Mouse (Mus musculus) intestine, embryonic 14.5 days (tissue): ENCODE measurements around the gene Snapin. TPM values are rescaled to one million over a fixed set of nuclear protein-coding genes. Genes with fewer than 3 reads are reported as not detected.

Experiments
- ATAC-seq: fragments of 200-750 bp; cut with Nextera tagmentation; replicated peaks from 2 replicates; pipeline ENCODE4 v1.8.0; 2017; ENCODE audit warnings: low read depth, moderate number of reproducible peaks, moderate TSS enrichment, moderate library complexity; ENCODE audit not compliant: low FRiP score, low TSS enrichment
- DNase-seq: peaks from one replicate; pipeline ENCODE4 v3.0.0-alpha.2; 2018; ENCODE audit warnings: low spot score
- H3K27ac ChIP-seq: fragments of 300-500 bp; sonication (generic); 2 replicates; pipeline ENCODE4 v1.5.1; 2014; ENCODE audit warnings: low read depth, mild to moderate bottlenecking, control low read depth
- H3K27me3 ChIP-seq: fragments of 300-500 bp; sonication (generic); replicated peaks from 2 replicates; pipeline ENCODE4 v1.6.1; 2014; ENCODE audit warnings: low read length, control low read depth; ENCODE audit not compliant: control insufficient read depth, insufficient read depth
- H3K36me3 ChIP-seq: fragments of 300-500 bp; sonication (generic); 2 replicates; pipeline ENCODE4 v1.6.1; 2014; ENCODE audit warnings: low read length, control low read depth; ENCODE audit not compliant: control insufficient read depth, insufficient read depth
- H3K4me1 ChIP-seq: fragments of 300-500 bp; sonication (generic); replicated peaks from 2 replicates; pipeline ENCODE4 v1.6.1; 2014; ENCODE audit warnings: low read length, control low read depth, mixed read lengths; ENCODE audit not compliant: control insufficient read depth, insufficient read depth
- H3K4me2 ChIP-seq: fragments of 300-500 bp; sonication (generic); 2 replicates; pipeline ENCODE4 v1.6.1; 2014; ENCODE audit warnings: low read length
- H3K4me3 ChIP-seq: fragments of 300-500 bp; sonication (generic); 2 replicates; pipeline ENCODE4 v1.5.1; 2014; ENCODE audit warnings: low read depth, low read length, control low read depth, mixed read lengths
- H3K9ac ChIP-seq: fragments of 300-500 bp; sonication (generic); 2 replicates; pipeline ENCODE4 v1.6.1; 2014; ENCODE audit warnings: mild to moderate bottlenecking, low read length
- H3K9me3 ChIP-seq: fragments of 300-500 bp; sonication (generic); 2 replicates; pipeline ENCODE4 v1.6.1; 2016; ENCODE audit warnings: low read length, control low read depth; ENCODE audit not compliant: control insufficient read depth
- WGBS: fragments of 180-500 bp; shearing (Covaris S2); extraction: QIAGEN DNeasy Blood & Tissue Kit; methylation state at CpG from one replicate; pipeline ENCODE4 v1.1.7; 2014; 5-methylcytosine and 5-hydroxymethylcytosine counted together
- polyA plus RNA-seq: library from polyadenylated mRNA; unstranded; fragments of >200 nt; fragmentation: Nextera tagmentation; extraction: Ambion mirVana; gene quantifications from 2 replicates; pipeline ENCODE4 v1.2.1, GENCODE M21; 2014

Snapin gene
- polyA plus RNA-seq: 67.5 and 80.6 TPM in 2 replicates

DNA sequence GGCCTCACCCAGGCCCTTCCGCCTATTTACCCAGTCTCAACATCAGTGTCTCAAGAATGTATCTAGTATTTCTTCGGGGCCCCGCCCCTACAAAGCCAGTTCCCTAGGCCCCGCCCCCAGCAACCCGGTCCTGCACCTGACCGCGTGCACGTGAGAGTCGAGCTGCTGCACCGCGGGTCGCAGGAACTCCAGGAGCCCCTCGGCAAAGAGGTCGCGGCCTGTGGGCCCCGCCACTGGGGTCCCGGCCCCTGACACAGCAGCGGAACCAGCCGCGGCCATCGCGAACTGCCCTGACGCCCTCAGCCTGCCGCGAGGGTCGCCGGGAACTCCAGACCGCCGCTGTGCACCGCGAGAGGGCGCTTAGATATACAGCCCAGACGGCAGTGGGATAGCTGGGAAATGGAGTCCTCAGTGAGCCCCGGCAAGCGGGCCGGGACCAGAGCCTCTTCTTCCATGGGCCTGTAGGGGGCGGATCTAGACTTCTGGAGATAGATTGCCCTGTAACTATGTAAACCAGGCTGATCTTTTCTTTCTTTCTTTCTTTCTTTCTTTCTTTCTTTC, at the start of gene Snapin:
Gene Snapin, minus strand, starts transcription at position 338 of the 561 bp plus-strand sequence.
- Histone ChIP-seq H3K27me3 (no peaks in the 10 kb centered on the region), H3K4me1 (peaks cover 4% of the 10 kb centered on the region; the same call in 1 of the 2 replicates), H3K36me3 (peaks cover 38% of the 10 kb centered on the region), H3K9ac (peak within 1 kb of the TSS; percentile 74), H3K27ac (peak within 1 kb of the TSS; percentile 82), H3K9me3 (no peaks in the 10 kb centered on the region), H3K4me3 (peak within 1 kb of the TSS; percentile 79), H3K4me2 (peak within 1 kb of the TSS; percentile 66)
- ATAC-seq (peak; percentile 96), DNase-seq (peak; percentile 98)
- WGBS: 0% methylated on average over 37 of the region's 37 CpGs

DNA sequence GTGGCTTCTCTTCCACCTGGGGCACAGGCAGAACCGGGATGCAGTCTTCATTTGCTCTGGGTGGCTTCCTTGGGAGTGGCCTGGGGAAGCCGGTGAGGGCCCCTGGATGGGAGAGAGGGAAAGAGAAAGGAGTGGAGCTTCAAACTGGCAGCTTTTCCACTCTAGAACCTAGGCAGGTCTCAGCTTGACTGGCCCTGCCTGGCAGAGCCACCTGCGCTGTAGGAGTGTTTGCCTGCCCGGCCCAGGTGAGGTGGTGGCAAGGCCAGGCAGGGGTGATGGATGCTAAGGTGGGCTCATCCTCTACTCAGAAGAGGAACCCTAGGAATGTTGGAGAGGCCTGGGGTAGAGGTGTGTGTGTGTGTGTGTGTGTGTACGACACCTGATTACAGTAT, 47.1 kb upstream of the Snapin start:
- Histone ChIP-seq H3K4me3 (peak overlapping the region; percentile 20; the same call in 1 of the 2 replicates), H3K27ac (peak overlapping the region; percentile 25; the same call in 1 of the 2 replicates), H3K27me3 (no peaks in the 10 kb centered on the region), H3K4me1 (peaks cover 8% of the 10 kb centered on the region), H3K9ac (no peak overlapping the region; the same call in none of the 2 replicates), H3K36me3 (no peaks in the 10 kb centered on the region), H3K9me3 (no peaks in the 10 kb centered on the region), H3K4me2 (peak overlapping the region; percentile 39)
- WGBS: 72% methylated on average over 5 of the region's 5 CpGs
- no peak for DNase-seq
- ATAC-seq: 0 out of 2 replicates have a peak, but pooled peaks have one; percentile 21

DNA sequence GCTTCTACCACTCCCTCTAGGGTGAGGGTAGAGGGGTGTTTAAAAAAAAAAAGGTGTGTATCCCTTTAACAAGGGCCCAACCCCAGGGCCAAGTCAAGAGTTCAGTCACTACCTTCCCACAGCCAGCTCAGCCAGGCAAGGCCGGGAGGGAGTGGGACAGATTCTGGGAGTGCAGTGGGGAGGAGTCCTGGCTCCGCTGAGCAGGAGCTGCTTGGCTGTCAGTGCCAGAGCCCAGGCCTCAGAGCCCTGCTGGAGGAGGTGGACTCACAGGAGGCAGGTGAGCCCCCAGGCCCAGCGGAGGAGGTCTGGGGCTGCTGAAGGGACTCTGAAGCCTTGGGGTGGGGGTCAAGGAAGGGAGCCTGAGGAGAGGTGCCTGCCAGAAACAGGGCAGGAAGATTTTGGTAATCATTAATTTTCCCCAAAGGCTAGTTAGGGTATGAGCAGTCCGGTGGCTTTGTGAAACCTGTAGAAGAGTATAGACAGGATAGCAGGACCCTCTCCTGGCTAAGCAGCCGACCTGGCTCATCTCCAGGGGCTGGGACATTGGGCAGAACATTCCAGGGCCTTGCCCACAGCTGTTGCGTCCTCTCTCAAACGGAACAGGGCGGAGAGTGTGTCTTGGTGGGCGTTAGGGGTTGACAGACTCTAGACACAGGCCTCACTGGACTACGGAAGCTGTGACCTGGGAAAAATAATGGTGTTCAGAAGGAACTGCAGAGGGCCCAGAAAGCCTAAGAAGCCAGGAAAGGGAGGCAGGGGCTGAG, 46.5 kb upstream of the Snapin start, which contains the start of gene S100a16:
Gene S100a16, plus strand, starts transcription at position 114 of the 764 bp plus-strand sequence.
- Histone ChIP-seq H3K27me3 (no peaks in the 10 kb centered on the region), H3K36me3 (no peaks in the 10 kb centered on the region), H3K4me2 (peak within 1 kb of the TSS; percentile 39), H3K9me3 (no peaks in the 10 kb centered on the region), H3K4me1 (peaks cover 8% of the 10 kb centered on the region), H3K4me3 (peak within 1 kb of the TSS; percentile 20), H3K9ac (no peak within 1 kb of the TSS; the same call in none of the 2 replicates), H3K27ac (peak within 1 kb of the TSS; percentile 25; the same call in 1 of the 2 replicates)
- 31% methylated on average over 10 of the region's 10 CpGs for WGBS
- ATAC-seq (peak; percentile 85), DNase-seq (peak; percentile 70)

DNA sequence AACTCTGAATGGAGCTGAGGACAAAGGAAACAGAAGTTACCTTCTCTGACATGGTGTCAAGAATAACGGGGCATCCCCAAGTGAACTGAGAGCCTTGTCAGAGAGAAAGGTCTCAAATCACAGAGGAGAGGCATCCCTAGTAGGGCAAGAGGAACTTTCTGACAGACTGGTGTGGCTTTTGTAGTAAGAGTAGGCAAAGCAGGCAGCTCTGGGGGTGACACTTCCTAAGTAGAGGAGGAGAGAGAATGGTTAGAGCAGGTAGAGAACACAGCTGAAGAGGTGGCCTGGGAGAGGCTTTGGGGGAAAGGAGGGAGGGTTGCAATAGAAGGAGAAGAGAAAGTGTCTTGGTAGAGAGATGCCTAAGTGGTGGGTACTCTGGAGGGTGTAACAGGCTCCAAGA, 44.6 kb upstream of the Snapin start:
- no peak overlapping the region for H3K4me2 ChIP-seq
- H3K9ac ChIP-seq: no peak overlapping the region
- no peaks in the 10 kb centered on the region for H3K9me3 ChIP-seq
- 83% methylated on average over 1 of the region's 1 CpGs for WGBS
- H3K4me3 ChIP-seq: no peak overlapping the region
- H3K27me3 ChIP-seq: no peaks in the 10 kb centered on the region
- H3K27ac ChIP-seq: no peak overlapping the region
- H3K36me3 ChIP-seq: no peaks in the 10 kb centered on the region
- ATAC-seq (no peak), DNase-seq (no peak)
- H3K4me1 ChIP-seq: peaks cover 8% of the 10 kb centered on the region

DNA sequence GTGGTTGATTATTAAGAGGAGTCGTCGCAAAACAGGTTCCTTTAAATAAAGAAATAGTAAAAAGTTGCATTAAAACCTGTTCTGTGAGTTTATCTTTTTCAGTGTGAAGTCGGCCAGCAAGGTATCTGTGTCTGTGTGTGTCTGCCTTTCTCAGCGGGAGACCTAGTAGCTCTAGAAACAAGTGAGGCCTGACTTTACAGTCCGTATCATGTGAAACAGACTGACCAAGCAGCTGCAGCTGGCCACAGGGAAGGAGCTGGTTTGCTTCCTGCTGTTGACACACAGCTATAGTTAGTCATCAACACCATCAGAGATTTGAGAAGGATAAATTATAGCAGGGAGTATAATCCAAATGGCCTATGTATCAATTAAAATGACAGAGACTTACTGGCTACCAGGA, 40.9 kb upstream of the Snapin start:
- no peak for ATAC-seq

DNA sequence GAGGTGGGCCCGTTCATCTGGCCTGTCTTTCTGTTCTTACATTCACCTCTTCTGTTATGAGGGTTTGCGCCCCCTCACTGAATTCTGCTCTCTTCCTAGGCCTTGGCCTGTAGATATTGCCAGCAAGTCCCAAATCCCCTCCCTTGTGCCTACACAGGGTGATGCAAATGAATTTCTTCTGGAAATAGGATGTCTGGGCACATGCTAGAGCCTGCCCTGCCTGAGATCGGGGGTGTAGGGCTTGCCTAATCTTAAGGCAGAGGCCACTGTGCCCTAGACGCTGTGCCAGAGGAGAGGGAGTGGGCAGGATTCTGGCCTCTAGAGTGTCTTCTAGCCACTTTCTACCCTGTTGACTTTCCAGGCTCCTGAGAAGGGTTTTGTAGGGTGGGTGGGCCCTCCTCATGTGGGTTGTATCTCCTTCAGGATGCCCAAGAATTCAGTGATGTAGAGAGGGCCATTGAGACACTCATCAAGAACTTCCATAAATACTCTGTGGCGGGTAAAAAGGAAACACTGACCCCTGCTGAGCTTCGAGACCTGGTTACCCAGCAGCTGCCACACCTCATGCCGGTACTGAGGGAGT, 36.5 kb upstream of the Snapin start:
- Histone ChIP-seq H3K27me3 (no peaks in the 10 kb centered on the region), H3K36me3 (no peaks in the 10 kb centered on the region), H3K9me3 (no peaks in the 10 kb centered on the region), H3K27ac (no peak overlapping the region), H3K9ac (no peak overlapping the region), H3K4me3 (no peak overlapping the region), H3K4me2 (no peak overlapping the region), H3K4me1 (no peaks in the 10 kb centered on the region)
- ATAC-seq: no peak
- no peak for DNase-seq
- WGBS: 80% methylated on average over 7 of the region's 7 CpGs

More for the DNA sequence above, 40.9 kb upstream of the Snapin start:
- Histone ChIP-seq H3K9me3 (no peaks in the 10 kb centered on the region), H3K4me2 (no peak overlapping the region), H3K36me3 (no peaks in the 10 kb centered on the region), H3K9ac (no peak overlapping the region), H3K27ac (no peak overlapping the region), H3K4me3 (no peak overlapping the region), H3K4me1 (no peaks in the 10 kb centered on the region), H3K27me3 (no peaks in the 10 kb centered on the region)
- DNase-seq: no peak
- WGBS: 67% methylated on average over 5 of the region's 5 CpGs

DNA sequence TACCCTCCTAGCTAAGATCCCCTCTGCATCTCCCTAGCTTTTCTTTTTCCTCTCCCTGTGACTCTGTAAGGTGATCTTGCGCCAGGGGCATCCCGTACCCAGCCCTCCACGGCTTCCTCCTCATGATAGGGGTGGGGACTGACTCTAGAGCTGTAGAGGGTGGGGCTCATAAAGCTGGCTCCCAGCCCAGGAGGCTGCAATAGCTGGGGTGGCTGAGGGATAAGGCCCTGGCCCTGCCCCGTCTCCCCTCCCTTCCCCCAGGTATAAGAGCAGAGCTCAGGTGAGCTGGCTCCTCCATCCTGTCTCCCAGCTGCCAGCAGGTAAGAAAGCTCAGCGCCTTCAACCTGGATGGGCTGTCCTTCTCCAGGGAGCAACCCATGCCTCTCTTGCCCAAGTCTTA, 35.7 kb upstream of the Snapin start, which contains the start of gene S100a14:
Gene S100a14, plus strand, starts transcription at position 277 of the 400 bp plus-strand sequence.
- no peaks in the 10 kb centered on the region for H3K36me3 ChIP-seq
- peak; percentile 87 for ATAC-seq
- no peaks in the 10 kb centered on the region for H3K27me3 ChIP-seq
- no peak within 1 kb of the TSS for H3K9ac ChIP-seq
- H3K9me3 ChIP-seq: no peaks in the 10 kb centered on the region
- H3K4me2 ChIP-seq: no peak within 1 kb of the TSS
- H3K4me3 ChIP-seq: no peak within 1 kb of the TSS
- WGBS: 59% methylated on average over 5 of the region's 5 CpGs
- DNase-seq: no peak
- H3K27ac ChIP-seq: no peak within 1 kb of the TSS
- H3K4me1 ChIP-seq: no peaks in the 10 kb centered on the region

DNA sequence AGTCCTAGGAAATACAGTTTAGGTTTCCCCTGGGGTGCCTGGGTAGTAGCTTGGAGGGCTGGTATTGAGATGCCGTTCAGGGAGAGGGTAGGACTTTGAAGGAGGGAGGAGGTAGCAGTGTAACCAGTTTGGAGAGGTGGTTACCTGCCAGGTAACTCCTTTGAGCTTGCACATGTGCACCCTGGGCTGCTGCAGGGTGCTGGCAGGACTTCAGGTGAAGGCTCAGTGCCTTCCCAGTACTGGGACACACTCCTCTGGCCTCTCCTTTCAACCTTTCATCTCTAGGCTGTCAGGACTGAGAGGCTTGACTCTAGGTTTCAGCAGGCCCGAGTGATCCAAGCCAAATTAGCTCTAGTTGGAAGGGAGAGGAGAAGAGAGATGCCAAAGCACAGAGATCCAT, 35.2 kb upstream of the Snapin start:
- Histone ChIP-seq H3K9me3 (no peaks in the 10 kb centered on the region), H3K27me3 (no peaks in the 10 kb centered on the region), H3K27ac (no peak overlapping the region), H3K36me3 (no peaks in the 10 kb centered on the region), H3K4me2 (no peak overlapping the region), H3K4me3 (no peak overlapping the region), H3K4me1 (no peaks in the 10 kb centered on the region), H3K9ac (no peak overlapping the region)
- DNase-seq: no peak
- 80% methylated on average over 2 of the region's 2 CpGs for WGBS
- peak; percentile 20; the same call in 1 of the 2 replicates for ATAC-seq
